Mouse (Mus musculus) erythroblast, embryonic 14.5 days (primary cell): Measurements from ENCODE around the gene Ins2. TPM values are rescaled to one million over a fixed set of nuclear protein-coding genes. Genes with fewer than 3 reads are reported as not detected.

Experiments used
- H3K27me3 ChIP-seq: 2 replicates; pipeline ENCODE4 v1.6.1; 2012; ENCODE audit warnings: inconsistent platforms; ENCODE audit not compliant: control insufficient read depth
- H3K36me3 ChIP-seq: 2 replicates; pipeline ENCODE4 v1.6.1; 2012; ENCODE audit warnings: mild to moderate bottlenecking, inconsistent platforms; ENCODE audit not compliant: control insufficient read depth
- H3K4me1 ChIP-seq: 2 replicates; pipeline ENCODE4 v1.6.1; 2012; ENCODE audit warnings: inconsistent platforms; ENCODE audit not compliant: control insufficient read depth
- H3K4me3 ChIP-seq: replicated peaks from 2 replicates; pipeline ENCODE3; 2012; ENCODE audit warnings: moderate library complexity, mild to moderate bottlenecking, inconsistent platforms
- H3K9me3 ChIP-seq: 2 replicates; pipeline ENCODE4 v1.6.1; 2012; ENCODE audit warnings: low read length, inconsistent platforms, mixed read lengths; ENCODE audit not compliant: control insufficient read depth
- GATA1 ChIP-seq: IDR thresholded peaks from 2 replicates; pipeline ENCODE4 v1.6.1; 2012; ENCODE audit warnings: low read length, inconsistent platforms, mixed read lengths
- TAL1 ChIP-seq: IDR thresholded peaks from 3 replicates; pipeline ENCODE4 v1.6.1; 2012; ENCODE audit warnings: low read length, inconsistent platforms, mixed read lengths
- polyA plus RNA-seq: library from polyadenylated mRNA; stranded (reverse); fragments of >175 nt; gene quantifications from 2 replicates; pipeline ENCODE4 v1.2.3, GENCODE M21; 2012

Ins2 gene
- not detected in 2 replicates for polyA plus RNA-seq

GRCm38 (mm10) chr7:142743281-142743680, at the start of gene Ins2:
TSS of gene Ins2 (minus strand) at chr7:142743381.
- H3K27me3 ChIP-seq: no peaks in the 10 kb centered on the region
- H3K36me3 ChIP-seq: no peaks in the 10 kb centered on the region
- H3K4me1 ChIP-seq: no peaks in the 10 kb centered on the region
- no peak for TF ChIP-seq GATA1
- no peak for TF ChIP-seq TAL1
- H3K9me3 ChIP-seq: no peaks in the 10 kb centered on the region
- H3K4me3 ChIP-seq: no peak within 1 kb of the TSS

- Histone ChIP-seq H3K9me3 (no peaks in the 10 kb centered on the region), H3K36me3 (no peaks in the 10 kb centered on the region), H3K27me3 (no peaks in the 10 kb centered on the region), H3K4me3 (no peak overlapping the region), H3K4me1 (no peaks in the 10 kb centered on the region)
- TF ChIP-seq GATA1: no peak
- TF ChIP-seq TAL1: no peak
These were observed 49.6 kb upstream of the Ins2 start for GRCm38 (mm10) chr7:142792650-142793275.

- Histone ChIP-seq H3K36me3 (no peaks in the 10 kb centered on the region), H3K9me3 (no peaks in the 10 kb centered on the region), H3K4me3 (no peak overlapping the region), H3K27me3 (no peaks in the 10 kb centered on the region), H3K4me1 (no peaks in the 10 kb centered on the region)
- TF ChIP-seq TAL1 (no peak), GATA1 (no peak)
These were observed 46.5 kb upstream of the Ins2 start for GRCm38 (mm10) chr7:142789667-142790066.

GRCm38 (mm10) chr7:142737772-142738171, 5.4 kb downstream of the Ins2 start:
- no peaks in the 10 kb centered on the region for H3K27me3 ChIP-seq
- no peaks in the 10 kb centered on the region for H3K9me3 ChIP-seq
- no peaks in the 10 kb centered on the region for H3K4me1 ChIP-seq
- TF ChIP-seq TAL1: no peak
- no peak for TF ChIP-seq GATA1
- H3K4me3 ChIP-seq: no peak overlapping the region
- H3K36me3 ChIP-seq: no peaks in the 10 kb centered on the region

- TF ChIP-seq TAL1 (no peak), GATA1 (no peak)
- H3K4me3 ChIP-seq: no peak overlapping the region
- H3K36me3 ChIP-seq: no peaks in the 10 kb centered on the region
- H3K4me1 ChIP-seq: no peaks in the 10 kb centered on the region
- no peaks in the 10 kb centered on the region for H3K9me3 ChIP-seq
- H3K27me3 ChIP-seq: no peaks in the 10 kb centered on the region
These were observed 6.2 kb downstream of the Ins2 start for GRCm38 (mm10) chr7:142736943-142737490.

GRCm38 (mm10) chr7:142725973-142726372, 17.2 kb downstream of the Ins2 start:
- H3K4me3 ChIP-seq: no peak overlapping the region
- no peaks in the 10 kb centered on the region for H3K9me3 ChIP-seq
- no peak for TF ChIP-seq GATA1
- TF ChIP-seq TAL1: no peak
- no peaks in the 10 kb centered on the region for H3K4me1 ChIP-seq
- H3K27me3 ChIP-seq: peaks cover 6% of the 10 kb centered on the region; the same call in 1 of the 2 replicates
- H3K36me3 ChIP-seq: no peaks in the 10 kb centered on the region

GRCm38 (mm10) chr7:142720725-142721124, 22.5 kb downstream of the Ins2 start:
- Histone ChIP-seq H3K4me1 (no peaks in the 10 kb centered on the region), H3K4me3 (no peak overlapping the region), H3K36me3 (no peaks in the 10 kb centered on the region), H3K27me3 (peaks cover 6% of the 10 kb centered on the region; the same call in 1 of the 2 replicates), H3K9me3 (no peaks in the 10 kb centered on the region)
- no peak for TF ChIP-seq TAL1

GRCm38 (mm10) chr7:142714783-142715498, 28.2 kb downstream of the Ins2 start:
- TF ChIP-seq TAL1 (no peak), GATA1 (no peak)
- H3K4me1 ChIP-seq: no peaks in the 10 kb centered on the region
- peaks cover 2% of the 10 kb centered on the region; the same call in 1 of the 2 replicates for H3K27me3 ChIP-seq
- H3K9me3 ChIP-seq: no peaks in the 10 kb centered on the region
- no peaks in the 10 kb centered on the region for H3K36me3 ChIP-seq
- no peak overlapping the region for H3K4me3 ChIP-seq

- H3K4me1 ChIP-seq: no peaks in the 10 kb centered on the region
- no peaks in the 10 kb centered on the region for H3K36me3 ChIP-seq
- no peak overlapping the region for H3K4me3 ChIP-seq
- H3K9me3 ChIP-seq: no peaks in the 10 kb centered on the region
- no peak for TF ChIP-seq TAL1
- no peak for TF ChIP-seq GATA1
- no peaks in the 10 kb centered on the region for H3K27me3 ChIP-seq
These were observed 36.3 kb downstream of the Ins2 start for GRCm38 (mm10) chr7:142706873-142707272.
